Mouse (Mus musculus) stomach, postnatal 0 days (tissue): ENCODE measurements at regions not wholly inside any gene's neighbourhood (a gene's known extent, or its start where the extent isn't known, plus 50 kb on each side); places are given as distances from the start of the nearest gene placed in this dataset.

ENCODE experiments used
- ATAC-seq: fragments of 200-750 bp; cut with Nextera tagmentation; 2 replicates; pipeline ENCODE4 v1.8.0; 2017; ENCODE audit not compliant: low FRiP score, low TSS enrichment
- DNase-seq: peaks from one replicate; pipeline ENCODE4 v3.0.0-alpha.2; 2016; ENCODE audit warnings: low spot score
- H3K27ac ChIP-seq: fragments of 300-500 bp; sonication (generic); replicated peaks from 2 replicates; pipeline ENCODE4 v1.5.1; 2014; ENCODE audit warnings: mild to moderate bottlenecking, control low read depth
- H3K27me3 ChIP-seq: fragments of 300-500 bp; sonication (generic); 2 replicates; pipeline ENCODE4 v1.6.1; 2014; ENCODE audit warnings: low read length; ENCODE audit not compliant: control insufficient read depth, insufficient read depth
- H3K36me3 ChIP-seq: fragments of 300-500 bp; sonication (generic); 2 replicates; pipeline ENCODE4 v1.6.1; 2014; ENCODE audit warnings: low read length, mixed read lengths; ENCODE audit not compliant: control insufficient read depth, insufficient read depth
- H3K4me1 ChIP-seq: fragments of 300-500 bp; sonication (generic); replicated peaks from 2 replicates; pipeline ENCODE4 v1.6.1; 2014; ENCODE audit warnings: antibody characterized with exemption; ENCODE audit not compliant: control insufficient read depth, insufficient read depth
- H3K4me2 ChIP-seq: fragments of 300-500 bp; sonication (generic); replicated peaks from 2 replicates; pipeline ENCODE4 v1.6.1; 2014; ENCODE audit warnings: low read depth, mild to moderate bottlenecking, control low read depth, moderate library complexity
- H3K4me3 ChIP-seq: fragments of 300-500 bp; sonication (generic); 2 replicates; pipeline ENCODE4 v1.5.1; 2014; ENCODE audit warnings: low read depth, low read length, control low read depth
- H3K9ac ChIP-seq: fragments of 300-500 bp; sonication (generic); 2 replicates; pipeline ENCODE4 v1.6.1; 2014; ENCODE audit warnings: mild to moderate bottlenecking, low read length, control low read depth, mixed read lengths
- H3K9me3 ChIP-seq: fragments of 300-500 bp; sonication (generic); 2 replicates; pipeline ENCODE4 v1.6.1; 2016; ENCODE audit warnings: low read length; ENCODE audit not compliant: control insufficient read depth
- CTCF ChIP-seq: IDR thresholded peaks from 2 replicates; pipeline ENCODE4 v1.5.1; 2016; ENCODE audit warnings: antibody characterized with exemption, low read depth, mild to moderate bottlenecking, moderate library complexity
- EP300 ChIP-seq: optimal IDR thresholded peaks from 2 replicates; pipeline ENCODE3; 2016; ENCODE audit warnings: antibody characterized with exemption
- WGBS: fragments of 180-500 bp; shearing (Covaris S2); extraction: QIAGEN DNeasy Blood & Tissue Kit; methylation state at CpG from one replicate; pipeline ENCODE4 v1.1.7; 2014; 5-methylcytosine and 5-hydroxymethylcytosine counted together

DNA sequence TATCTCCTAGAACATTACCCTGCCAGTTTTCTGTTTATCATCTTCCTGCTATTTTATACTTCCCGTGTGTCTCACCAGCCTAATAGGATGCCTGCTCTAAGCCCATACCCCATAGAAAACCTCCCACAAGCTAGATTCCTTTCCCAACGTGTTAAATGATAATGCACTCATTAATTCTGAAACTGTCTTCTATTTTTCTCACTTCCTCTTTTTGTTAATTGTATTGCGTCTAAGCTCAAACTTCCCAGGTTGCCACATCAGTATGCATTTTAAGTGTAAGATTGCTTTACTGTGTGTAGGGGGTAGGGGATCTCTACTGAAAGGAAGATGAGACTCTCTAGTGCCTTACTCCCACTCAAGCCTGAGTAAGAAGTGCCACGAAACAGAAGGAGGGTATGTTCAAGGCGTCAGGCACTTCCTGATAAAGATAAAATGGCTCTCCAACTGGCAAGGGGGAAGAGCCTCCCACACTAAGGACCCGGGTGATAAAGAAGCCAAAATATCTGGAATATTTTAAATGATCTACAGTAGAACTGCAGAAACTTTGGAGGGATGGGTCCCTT is 518.0 kb downstream of the Efnb2 start:
- Histone ChIP-seq H3K36me3 (no peaks in the 10 kb centered on the region), H3K27ac (no peak overlapping the region), H3K4me3 (no peak overlapping the region), H3K9ac (no peak overlapping the region), H3K27me3 (no peaks in the 10 kb centered on the region), H3K4me1 (no peaks in the 10 kb centered on the region), H3K4me2 (no peak overlapping the region), H3K9me3 (0 out of 2 replicates have a peak, but pooled peaks cover 2% of the 10 kb centered on the region)
- TF ChIP-seq CTCF (no peak), EP300 (no peak)
- no peak for DNase-seq
- no peak for ATAC-seq
- 63% methylated on average over 6 of the region's 6 CpGs for WGBS

- Histone ChIP-seq H3K36me3 (no peaks in the 10 kb centered on the region), H3K27ac (no peak overlapping the region), H3K4me2 (no peak overlapping the region), H3K4me1 (no peaks in the 10 kb centered on the region), H3K4me3 (no peak overlapping the region), H3K9ac (no peak overlapping the region), H3K9me3 (0 out of 2 replicates have a peak, but pooled peaks cover under 1% of the 10 kb centered on the region), H3K27me3 (no peaks in the 10 kb centered on the region)
- WGBS: 86% methylated on average over 3 of the region's 3 CpGs
- no peak for DNase-seq
- no peak for TF ChIP-seq EP300
- no peak for TF ChIP-seq CTCF
- no peak for ATAC-seq
These were observed 518.6 kb downstream of the Efnb2 start for GRCm38 (mm10) chr8:8142461-8142860.

DNA sequence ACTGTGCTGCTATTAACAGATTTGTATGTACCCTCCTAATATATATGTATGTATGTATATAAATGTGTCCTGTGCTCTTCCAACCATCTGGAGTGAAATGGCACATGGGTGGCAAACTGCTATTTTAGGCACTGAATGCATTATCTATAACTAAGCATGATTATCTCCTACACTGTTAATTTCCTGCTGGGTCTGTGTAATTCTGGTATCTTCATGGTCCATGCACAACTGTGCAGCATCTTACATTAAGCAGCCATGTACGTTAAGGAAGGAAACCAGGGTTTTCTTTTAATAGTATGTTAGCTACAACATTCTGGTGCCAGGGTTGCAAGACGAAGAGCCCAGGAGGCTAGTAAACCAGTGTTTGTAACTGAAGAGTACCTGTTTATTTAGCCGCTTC is 521.3 kb downstream of the Efnb2 start:
- Histone ChIP-seq H3K27ac (no peak overlapping the region), H3K9ac (no peak overlapping the region), H3K27me3 (no peaks in the 10 kb centered on the region), H3K4me1 (no peaks in the 10 kb centered on the region), H3K4me2 (no peak overlapping the region), H3K9me3 (no peaks in the 10 kb centered on the region), H3K36me3 (no peaks in the 10 kb centered on the region), H3K4me3 (no peak overlapping the region)
- ATAC-seq (no peak), DNase-seq (no peak)
- no peak for TF ChIP-seq CTCF
- no peak for TF ChIP-seq EP300
- 83% methylated on average over 3 of the region's 3 CpGs for WGBS

DNA sequence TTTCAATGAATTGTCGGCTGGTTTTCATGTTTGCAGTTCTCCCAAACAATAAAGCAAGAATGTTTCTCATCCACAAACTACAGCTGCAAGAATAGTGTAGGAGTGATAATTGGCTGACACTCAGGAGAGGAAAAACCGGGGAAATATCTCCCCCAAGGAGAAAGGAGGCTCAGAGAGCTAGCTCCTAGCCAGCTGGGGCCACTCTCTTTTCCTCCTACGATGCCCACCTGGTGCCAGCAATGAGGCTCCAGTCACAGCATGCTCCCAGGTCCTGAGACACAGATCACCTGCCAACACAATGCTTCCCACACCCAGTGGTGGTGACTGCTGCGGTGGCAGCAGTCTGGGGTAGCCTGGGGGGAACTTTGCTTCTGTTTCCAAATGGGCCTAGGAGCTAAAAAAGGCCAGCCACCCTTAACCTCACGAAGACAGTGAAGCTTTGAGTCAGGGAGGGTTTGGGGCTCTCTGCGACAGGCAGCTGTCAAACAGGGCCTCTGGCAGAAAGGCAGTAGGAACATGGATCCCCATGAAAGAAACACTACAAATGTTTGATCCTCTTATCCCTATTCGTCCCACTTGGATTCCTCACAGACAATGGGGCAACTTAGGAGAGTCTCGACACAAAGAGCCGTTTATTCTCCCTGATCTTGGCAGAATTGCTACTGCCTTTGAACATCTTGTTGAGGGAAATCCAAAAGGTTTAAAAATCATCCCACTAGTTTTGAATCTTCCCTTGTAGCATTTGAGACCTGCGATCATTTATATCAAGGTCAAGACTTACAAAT is 527.8 kb downstream of the Efnb2 start:
- ATAC-seq: no peak
- TF ChIP-seq EP300 (no peak), CTCF (no peak)
- 53% methylated on average over 10 of the region's 10 CpGs for WGBS

DNA sequence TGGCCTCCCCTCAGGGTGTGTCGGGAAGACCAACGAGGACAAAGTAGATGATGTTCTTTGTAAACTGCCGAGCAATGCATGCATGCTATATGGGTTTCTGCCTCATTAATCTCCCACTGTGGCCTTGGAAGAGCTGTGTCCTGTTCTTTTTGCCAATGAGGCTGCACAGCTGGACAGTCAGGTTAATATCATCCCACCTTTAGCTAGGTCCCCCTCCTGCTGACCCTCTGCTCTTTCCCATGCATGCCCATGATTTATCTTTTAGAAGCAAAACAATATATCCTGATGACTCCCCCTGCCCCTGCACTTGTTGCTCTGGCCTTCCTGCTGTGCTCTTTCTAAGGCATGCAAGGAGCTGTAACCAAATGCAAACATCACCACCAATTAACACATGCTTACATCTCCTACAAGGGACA is 529.1 kb downstream of the Efnb2 start:
- H3K9me3 ChIP-seq: no peaks in the 10 kb centered on the region
- no peaks in the 10 kb centered on the region for H3K36me3 ChIP-seq
- no peak overlapping the region for H3K4me3 ChIP-seq
- no peaks in the 10 kb centered on the region for H3K27me3 ChIP-seq
- H3K9ac ChIP-seq: no peak overlapping the region
- WGBS: 21% methylated on average over 3 of the region's 3 CpGs
- no peak for TF ChIP-seq EP300
- no peak for TF ChIP-seq CTCF
- no peaks in the 10 kb centered on the region for H3K4me1 ChIP-seq
- ATAC-seq (no peak), DNase-seq (no peak)
- no peak overlapping the region for H3K4me2 ChIP-seq
- H3K27ac ChIP-seq: no peak overlapping the region

More for the DNA sequence above, 527.8 kb downstream of the Efnb2 start:
- Histone ChIP-seq H3K4me1 (no peaks in the 10 kb centered on the region), H3K9me3 (no peaks in the 10 kb centered on the region), H3K4me2 (no peak overlapping the region), H3K27me3 (no peaks in the 10 kb centered on the region), H3K27ac (no peak overlapping the region), H3K4me3 (no peak overlapping the region), H3K9ac (no peak overlapping the region), H3K36me3 (no peaks in the 10 kb centered on the region)
- DNase-seq: no peak

DNA sequence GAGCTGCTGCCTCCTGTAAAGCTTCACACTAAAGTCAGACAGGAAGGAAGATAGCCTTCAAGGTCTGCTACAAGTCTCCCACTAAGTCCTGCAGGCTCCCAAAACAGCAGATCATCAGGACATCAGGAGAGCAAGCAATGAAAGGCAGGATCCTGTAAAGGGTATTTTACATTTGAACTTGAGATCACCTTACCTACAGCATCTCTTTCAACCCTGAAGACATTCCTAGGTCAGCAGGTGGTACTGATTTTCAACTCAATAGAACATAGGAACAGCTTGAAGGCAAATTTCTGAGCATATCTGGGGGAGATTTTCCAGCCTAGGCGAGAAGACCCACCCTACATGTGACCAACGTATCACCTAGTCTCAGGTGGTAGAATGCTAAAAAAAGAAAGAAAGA is 530.2 kb downstream of the Efnb2 start:
- Histone ChIP-seq H3K4me2 (no peak overlapping the region), H3K9me3 (no peaks in the 10 kb centered on the region), H3K27me3 (no peaks in the 10 kb centered on the region), H3K36me3 (no peaks in the 10 kb centered on the region), H3K4me3 (no peak overlapping the region), H3K9ac (no peak overlapping the region), H3K27ac (no peak overlapping the region), H3K4me1 (no peaks in the 10 kb centered on the region)
- ATAC-seq (no peak), DNase-seq (no peak)
- TF ChIP-seq EP300 (no peak), CTCF (no peak)
- WGBS: 74% methylated on average over 2 of the region's 2 CpGs
